Mouse (Mus musculus): ENCODE data around the gene Nt5e. TPM values are rescaled to one million over a fixed set of nuclear protein-coding genes. Genes with fewer than 3 reads are reported as not detected.

Gene Nt5e
- polyA plus RNA-seq, 2 experiments from 2014 or later, result 168 to 186 TPM

DNA sequence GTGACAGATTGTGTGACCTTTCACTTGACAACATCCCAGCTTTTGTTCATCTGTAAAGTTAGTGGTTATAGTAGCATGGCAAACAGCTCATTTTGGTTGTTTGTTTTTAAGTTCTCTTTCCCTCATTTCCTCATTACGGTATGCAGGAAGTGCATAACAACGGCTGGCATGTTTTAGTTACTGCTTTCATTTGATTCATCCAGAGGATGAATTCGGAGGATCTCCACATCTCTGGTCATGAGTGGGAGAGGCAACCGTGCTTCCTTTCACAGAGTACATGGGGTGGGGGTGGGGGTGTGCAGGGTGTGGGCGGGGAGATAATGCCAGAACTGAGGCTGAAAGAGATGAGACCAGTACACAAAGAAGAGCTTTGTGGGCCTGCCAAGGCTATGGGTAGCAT is 19.9 kb downstream of the Nt5e start:
- peak; percentile 38 for ATAC-seq

DNA sequence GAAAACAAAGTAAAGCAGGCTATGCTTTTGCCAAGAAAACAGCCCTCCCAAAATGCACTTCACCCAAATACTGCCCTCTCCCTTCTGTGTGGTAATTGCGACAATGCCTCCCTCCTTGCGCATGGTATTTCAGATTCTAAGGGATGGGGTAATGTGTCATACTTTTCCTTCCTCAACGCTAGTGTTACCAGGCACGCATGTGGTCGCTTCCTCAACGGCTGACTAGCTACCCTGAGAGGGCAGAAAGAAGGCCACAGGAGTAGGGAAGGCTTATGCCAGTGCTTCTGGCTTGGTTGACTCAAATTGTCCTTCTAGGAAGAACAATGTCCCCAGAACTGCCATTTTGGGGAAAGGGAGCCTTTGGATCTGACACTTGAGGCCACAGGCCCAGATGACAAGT is 21.6 kb downstream of the Nt5e start:
- ATAC-seq, result no peak

DNA sequence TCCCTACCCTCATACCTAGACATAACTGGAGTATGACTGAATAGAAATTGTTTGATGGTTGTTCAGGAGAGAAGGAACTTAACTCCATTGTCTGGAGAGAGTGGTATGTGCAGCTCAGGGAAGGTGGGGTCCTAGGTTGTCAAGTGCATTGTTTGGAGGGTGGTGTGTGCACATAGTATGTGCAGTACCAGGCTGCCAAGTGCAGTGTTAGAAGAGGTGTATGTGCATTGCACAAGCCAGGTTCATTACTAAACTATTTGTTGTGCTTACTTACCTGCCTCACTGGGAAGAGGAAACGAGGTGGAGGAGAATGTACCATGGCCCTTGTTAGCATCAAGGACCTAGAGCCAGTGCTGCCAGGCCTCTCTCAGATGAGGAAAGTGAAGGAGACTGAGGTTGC is 23.3 kb downstream of the Nt5e start:
- ATAC-seq, result no peak

DNA sequence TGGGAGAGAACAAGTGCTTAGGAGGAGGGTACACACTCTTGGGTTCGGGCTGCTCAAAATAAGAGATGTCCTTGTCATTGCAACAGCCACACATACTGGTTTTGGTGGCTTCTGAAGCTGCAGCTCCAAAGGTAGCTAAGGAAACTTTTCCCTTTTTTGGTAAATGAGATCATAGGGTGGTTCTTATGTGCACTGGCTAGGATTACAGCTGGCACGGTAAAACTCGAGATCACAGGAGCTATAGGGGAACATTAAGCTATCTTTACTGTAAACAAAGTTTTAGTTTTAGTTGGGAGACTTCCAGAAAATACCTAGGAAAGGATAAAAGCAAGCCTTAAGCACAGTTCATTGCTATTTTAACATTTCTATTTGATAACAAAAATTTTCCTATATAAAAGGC is 24.2 kb downstream of the Nt5e start:
- ATAC-seq, result no peak

DNA sequence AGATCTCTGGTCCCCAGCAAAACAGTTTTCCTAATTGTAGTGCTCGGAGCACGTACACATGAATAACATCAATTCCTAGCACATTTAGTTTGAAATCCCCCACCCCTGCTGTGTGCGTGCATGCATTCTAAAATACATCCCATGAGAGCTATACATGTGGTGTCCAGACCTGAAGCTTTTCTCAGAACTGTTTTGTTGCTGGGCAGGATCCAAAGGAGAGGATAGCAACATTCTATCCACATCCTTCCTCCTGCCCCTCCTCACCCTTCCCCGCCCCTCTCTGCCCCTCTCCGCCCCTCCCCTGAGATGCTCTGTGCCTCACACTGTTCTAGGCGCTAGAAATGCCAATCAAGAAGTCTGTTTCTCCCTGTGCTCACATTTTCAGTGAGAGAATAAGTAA is 25.7 kb downstream of the Nt5e start:
- ATAC-seq, result no peak

DNA sequence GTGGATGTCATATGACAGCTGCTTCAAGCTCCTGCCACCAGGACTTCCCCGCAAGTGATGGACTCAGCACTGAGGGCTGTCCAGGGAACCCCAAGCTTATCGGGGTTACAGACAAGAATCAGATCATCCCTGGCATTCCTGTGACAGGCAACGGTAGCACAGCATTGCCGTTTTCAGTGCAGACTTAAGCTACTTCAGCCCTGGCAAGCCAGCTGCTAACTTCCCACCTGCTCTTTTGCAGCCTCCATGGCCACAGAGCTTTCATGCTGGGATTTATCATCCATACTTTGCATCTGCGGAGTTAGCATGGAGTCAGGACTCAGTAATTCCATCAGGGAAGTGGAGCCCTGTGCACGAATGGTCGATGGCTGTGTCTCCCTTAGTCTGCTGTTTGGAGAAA is 26.5 kb downstream of the Nt5e start:
- no peak for ATAC-seq

DNA sequence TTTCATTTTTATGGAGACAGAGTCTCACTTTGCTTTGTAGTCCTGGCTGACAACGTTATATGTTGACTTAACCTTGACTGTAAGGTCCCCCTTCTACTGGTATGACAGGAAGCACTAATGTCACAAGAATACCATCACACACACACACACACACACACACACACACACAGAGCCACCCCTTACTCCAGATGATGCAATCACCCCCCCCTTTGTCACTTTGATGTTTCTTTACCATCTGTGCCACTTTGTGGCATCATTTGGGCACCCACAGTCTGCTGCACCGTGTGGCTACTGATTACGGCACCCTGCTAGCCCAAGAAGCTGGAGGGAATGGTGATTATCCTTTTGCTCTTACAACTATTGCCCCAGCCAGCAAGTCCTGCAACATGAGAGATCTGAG is 30.2 kb downstream of the Nt5e start:
- peak; percentile 67 for ATAC-seq

DNA sequence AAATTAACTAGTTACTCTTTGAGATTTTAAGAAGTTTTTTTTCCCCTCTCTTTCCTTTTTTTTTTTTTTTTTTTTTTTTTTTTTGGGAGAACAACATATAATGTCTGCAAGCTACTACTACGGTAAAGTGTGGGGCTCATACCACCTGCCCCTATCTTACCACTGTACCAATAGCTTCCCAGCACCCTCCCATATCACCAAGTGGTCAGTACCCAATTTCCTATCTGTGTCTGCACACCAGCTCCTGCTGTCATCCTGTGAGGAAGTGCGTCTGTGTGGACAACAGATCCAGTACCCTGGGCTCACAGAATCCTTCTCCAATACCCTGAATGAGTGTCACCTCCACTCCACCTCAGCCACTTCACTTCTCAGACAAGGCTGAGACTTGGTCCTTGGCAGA is 32.1 kb downstream of the Nt5e start:
- no peak for ATAC-seq

DNA sequence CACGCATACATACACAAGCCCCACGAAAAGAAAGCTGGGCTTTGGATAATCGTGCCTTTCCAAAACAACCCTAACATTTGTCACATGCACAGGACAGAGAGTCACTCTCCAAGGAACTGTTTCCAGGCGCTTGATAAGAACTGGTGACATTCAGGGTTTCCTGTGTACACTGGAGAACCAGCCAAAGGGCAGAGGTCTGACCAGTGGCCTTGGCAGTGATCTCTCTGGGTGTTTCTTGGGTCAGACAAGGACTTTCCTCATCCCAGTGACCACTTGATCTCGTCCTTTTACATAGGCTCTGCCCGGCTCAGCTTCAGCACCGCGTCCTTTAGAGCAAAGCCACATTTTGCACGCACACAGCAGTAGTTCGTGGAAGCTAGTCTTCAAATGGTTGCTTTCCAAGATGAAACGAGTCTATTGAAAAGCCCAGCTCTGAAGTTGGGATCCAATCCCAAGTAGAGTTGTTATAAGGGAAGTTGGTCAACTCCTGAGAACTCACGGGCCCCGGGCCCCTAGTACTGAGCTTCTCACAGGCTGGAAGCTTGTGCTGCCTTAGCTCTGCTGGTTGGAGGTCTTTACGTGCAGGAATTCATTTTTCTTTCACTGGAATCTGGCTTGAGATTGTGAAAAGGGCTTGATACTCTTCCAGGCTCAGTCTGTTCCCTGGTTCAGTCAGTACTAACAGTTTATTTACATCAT is 34.4 kb downstream of the Nt5e start:
- ATAC-seq, result no peak

DNA sequence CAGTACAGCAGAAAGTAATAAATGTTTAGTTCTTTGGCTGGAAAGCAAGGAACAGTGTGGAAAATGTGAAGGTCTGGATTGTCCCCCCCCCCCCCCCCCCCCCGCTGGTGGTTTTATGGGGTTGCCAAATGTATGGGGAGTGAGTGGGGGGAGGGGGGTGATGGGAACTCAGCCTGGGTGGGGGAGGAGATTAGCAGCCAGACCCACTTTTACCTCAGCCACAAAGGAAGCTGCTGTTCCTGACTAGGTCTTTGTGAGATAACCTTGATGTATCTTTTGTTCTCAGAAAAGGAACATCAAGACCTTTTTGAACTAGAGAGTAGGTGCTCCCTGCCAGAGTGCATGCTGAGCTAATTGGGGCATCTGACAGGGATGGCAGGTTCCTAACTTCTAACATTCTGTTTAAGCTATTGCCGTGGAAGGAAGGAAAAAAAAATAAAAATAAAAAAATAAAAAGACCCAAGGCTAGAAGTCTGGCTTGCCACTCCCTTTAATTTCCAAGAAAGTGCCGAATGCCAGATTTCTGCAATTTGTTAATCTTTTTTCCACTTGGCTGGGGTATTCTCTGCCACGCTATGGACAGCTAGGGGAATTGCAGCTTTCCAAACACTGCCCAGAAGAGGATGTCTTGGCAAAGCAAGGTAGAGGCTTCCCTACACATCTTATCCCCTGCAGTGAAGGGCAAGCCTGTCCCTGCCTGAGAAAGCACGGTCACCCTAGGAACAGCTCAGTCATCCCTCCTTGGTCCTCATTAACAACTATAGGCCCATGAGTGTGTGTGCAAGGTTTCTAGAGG is 35.3 kb downstream of the Nt5e start:
- no peak for ATAC-seq

DNA sequence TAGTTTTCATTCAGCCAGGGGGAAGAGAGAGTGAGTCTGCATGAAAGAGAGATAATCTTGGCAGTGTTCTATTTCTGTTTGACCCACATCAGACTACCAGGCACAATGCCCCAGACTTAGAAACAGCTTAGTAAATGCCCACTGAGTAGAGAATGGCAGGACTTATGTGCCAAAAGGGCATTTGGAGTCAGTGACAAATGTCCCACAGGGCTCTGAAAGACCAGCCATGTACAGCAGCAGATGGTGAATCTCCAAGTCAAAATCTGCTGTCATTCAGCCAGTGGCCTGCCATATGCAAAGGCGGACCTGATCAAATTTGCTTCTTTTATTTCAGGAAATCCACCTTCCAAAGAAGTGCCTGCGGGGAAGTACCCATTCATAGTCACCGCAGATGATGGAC is 36.1 kb downstream of the Nt5e start:
- no peak for ATAC-seq

DNA sequence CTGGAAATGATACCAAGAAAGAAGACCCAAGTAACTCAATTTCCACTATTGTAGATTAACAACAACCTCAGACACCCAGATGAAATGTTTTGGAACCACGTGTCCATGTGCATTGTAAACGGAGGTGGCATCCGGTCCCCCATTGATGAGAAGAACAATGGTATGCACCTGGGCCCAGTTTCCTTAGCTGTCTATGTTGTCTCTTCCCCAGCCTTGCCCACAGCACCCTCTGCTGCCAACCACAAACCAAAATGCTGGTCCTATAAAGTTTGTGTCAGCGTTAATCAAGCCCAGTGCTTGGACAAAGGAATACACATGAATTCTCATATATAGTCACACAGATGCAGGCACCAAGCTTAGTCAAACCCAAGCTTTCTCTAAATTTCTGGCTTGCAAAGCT is 39.3 kb downstream of the Nt5e start:
- peak; percentile 60 for ATAC-seq

DNA sequence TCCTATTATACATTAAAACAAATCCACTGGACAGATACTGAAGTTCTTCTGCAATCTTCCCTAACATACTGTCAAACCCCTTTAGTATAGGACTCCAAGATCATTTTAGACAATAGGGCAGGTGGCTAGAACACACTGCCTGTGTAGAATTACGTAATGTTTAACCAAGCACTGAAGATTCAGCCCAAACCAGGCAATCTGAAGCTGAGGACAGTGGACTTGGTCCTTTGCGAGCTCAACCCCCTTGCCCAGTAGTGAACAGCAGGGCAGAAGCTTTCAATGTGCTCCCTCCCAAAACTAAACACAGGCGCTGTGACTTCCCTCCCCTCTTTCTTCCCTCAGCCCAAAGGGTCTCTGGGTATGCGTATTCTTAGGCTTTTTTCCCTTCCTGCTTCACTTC is 39.8 kb downstream of the Nt5e start:
- ATAC-seq, result no peak

DNA sequence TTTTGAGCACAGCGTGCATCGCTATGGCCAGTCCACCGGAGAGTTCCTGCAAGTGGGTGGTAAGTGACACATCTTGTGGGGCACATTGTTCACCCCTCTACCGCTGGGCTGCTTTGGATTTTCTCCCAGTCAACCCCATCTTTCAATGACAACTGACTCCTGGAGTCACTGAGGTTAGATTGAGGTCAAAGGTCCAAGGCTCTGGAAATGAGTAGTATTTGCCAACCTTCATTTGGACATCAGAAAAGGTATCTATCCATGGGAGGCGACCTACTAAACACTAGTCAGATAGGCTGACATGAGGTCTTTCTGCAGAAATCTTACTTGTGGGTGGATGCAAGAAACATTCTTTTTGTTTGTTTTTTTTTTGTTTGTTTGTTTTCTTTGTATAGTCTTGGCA is 40.3 kb downstream of the Nt5e start:
- no peak for ATAC-seq

DNA sequence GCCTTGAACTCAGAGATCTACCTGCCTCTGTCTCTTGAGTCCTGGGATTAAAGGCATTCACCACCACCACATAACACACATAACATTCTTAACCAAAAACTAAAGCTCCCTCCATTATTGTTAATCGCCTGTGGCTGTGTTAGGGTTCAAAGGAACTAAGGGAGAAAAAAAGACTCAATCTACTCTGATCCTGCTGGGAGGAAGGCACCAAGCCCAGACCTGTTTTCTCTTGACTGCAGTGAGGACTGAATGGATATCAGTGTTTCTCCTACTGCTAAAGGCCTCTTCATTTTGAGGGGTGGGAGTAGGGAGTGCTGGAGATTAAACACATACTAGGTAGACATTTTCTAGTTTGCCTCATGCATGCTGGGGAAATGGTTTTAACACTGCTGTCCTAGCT is 40.8 kb downstream of the Nt5e start:
- no peak for ATAC-seq

DNA sequence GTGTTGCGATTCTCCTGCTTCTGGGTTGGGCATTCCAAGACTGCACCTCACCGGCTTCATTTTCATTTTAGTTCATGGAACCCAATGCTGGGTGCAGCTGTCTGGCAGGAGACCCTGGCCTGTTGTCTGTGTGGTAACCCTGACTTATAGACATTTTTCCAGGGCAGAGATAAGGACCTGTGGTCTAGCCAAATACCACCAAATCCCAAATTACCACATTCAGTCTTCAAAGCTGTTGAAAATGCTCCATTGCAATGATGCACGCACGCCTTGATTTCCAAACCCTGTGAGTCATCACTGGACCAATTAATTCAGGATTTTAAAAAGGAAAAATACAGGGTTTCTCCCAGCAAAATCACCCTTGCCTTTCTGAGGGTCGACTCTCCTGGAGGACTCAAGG is 41.5 kb downstream of the Nt5e start:
- ATAC-seq, result no peak

DNA sequence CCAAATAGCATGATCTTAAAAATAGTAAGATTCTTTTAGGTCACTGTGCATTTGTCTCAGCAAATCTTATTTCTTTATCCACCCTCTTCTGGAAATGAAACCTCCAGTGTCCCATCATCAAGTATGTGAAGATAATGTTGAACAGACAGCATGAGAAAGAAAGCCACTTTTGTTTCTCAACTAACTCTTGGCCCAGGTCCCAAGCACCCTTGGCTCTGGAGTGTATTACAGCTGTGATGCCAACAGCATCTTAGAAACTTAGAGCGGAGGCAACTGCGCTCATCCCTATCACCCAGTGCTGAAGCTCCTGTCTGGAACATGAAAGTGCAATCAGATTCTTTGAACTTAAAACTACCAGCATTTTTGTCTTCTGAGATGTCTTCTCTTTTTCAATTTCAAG is 42.7 kb downstream of the Nt5e start:
- ATAC-seq, result no peak

DNA sequence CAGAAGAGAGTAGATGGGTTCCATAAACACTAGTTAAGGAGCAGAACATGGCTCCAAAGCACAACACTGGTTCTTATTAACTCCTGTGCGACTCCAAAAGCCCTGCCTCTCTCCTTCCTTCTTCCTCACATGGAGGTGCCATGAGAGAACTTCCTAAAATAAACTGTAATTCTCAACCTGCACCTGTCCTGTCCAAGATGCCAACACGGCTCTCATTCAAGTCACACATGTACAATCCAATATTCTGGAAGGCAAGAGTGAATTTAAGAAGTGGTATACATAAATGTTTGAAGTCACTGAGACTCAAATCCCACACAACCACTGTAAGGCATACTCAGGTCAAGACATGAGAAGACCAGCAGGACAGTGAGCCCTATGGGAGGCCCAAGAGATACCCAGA is 44.2 kb downstream of the Nt5e start:
- ATAC-seq, result no peak

DNA sequence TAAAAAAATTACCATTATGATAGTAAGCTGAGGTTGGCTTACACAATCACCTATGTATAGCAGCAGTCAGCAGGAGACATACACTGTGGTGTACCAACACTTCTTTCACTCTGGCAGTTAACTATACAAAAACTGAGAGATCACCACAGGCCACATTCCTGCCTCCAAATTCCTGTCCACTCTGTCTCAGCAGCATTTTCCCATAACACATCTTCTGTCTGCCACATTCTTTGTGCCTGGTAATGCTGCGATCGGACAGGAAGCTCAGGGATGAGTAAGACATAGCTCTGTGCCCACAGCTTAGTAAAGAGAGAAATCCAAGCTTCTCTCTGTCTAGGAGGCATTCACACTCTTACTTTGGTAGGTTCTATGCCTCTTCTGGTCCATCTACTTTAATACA is 46.0 kb downstream of the Nt5e start:
- no peak for ATAC-seq

DNA sequence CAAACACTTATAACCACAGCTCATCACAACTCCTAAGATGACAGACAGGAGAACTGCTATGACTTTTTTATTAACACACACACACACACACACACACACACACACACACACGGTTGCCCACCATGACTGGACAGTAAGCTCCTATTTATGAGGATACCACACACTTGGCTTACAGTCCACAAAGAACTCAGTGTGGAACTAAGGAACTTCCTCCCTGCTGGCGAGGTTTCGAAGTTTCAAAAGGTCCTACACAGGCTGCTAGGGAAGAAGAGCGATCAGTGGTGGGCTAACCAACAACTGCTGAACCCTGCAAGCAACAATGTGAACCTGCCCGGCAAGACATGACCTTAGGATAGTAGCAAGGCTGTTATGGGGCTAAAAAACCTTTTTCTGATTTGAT is 50.5 kb downstream of the Nt5e start:
- no peak for ATAC-seq

DNA sequence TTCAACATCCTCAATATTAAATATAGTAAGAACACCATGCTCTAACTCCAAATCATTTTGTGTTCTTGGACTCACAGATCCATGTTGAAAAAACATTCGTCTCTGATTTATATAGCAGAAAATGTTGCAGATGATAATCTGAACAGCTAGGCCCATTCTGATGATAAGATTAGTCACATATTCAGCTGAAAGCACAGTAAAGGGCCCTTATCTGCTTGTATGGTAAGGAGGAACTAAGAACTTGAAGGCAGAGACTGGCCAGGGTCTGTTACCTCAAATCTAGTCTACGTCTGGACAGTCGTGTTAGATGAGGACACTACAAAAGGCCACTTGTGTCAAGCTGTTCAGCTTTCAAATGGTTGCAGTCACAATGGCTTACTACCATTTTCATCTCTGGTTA is 52.1 kb downstream of the Nt5e start:
- no peak for ATAC-seq

DNA sequence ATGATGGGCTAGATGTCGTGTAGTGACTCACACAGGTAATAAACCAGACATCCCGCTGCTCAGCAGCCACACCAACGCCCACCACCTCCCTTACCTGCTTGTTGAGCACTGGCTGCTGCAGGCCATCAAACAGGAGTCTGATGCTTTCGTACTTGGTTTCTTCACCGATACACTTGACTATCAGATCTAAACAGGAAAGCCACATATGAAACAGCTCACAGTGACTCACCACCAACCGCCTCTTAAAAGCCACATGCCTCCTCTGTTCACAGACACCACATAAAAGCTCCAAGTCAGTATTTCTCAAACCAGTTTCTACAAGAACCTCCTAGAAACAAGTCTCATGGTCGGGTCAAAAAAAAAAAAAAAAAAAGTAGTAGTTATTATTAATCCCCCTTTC is 53.1 kb downstream of the Nt5e start:
- peak; percentile 97 for ATAC-seq

DNA sequence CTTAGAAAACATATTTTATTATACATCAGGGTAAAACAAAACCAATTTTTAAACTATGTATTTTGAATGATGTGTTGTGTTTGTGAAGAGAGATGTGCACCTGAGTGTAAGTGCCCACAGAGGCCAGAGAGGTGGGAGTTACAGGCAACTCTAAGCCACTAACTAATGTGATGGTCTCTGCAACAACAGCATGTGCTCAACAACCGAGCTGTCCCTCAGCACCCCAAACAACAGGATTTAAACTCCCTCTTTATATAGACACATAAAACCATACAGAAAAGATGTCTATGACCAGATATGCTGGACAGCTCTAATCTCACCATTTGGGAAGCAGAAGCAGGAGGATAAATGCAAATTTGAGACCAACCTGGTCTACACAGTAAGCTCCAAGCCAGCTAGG is 53.5 kb downstream of the Nt5e start:
- ATAC-seq, result no peak

DNA sequence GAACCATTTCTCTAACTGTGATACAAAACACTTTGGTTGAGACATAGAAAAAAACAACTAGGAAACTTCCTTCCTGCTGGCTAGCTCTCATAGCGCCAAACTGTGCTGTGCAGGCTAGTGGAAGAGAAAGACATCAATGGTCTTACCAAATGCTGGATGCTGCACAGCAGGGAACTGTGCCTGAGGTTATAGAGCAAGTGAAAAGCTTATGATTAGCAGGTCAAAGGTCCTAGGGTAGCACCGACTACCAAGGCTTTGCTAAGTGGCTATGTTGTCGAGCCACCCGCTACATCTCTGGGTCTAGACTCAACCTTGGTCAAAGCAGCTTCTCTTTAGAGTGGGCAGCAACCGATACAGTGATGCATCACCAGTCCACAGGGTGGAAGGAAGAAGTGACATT is 61.8 kb downstream of the Nt5e start:
- ATAC-seq, result no peak

DNA sequence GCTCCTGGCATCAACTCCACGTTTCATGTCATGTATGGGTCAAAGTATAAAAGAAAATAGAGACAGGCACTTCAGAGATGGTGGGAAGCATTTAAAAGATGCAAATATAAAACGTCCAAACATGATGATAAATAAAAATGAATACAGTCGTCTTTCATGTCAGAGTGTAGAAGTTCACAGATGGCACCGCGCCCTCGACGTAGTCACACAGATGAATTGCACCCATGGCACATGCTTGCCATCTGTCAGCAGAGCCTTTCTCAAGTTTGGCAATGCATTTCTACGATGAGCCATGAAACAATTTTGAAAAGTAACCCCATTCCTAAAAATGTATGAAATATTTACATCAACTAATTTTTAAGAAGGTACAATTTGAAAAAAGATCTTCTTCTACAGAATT is 67.9 kb downstream of the Nt5e start:
- no peak for ATAC-seq
